28 mouse cellular contexts compared by ENCODE assay signal in genomic region chr2:6689689-6690088, GRCm38 (mm10).
A peak's percentile ranks its signal among the peaks of the same experiment; 100 is the strongest.
DNase-seq lines count a peak whose midpoint lies in the region; ATAC-seq and TF ChIP-seq lines count a peak whose summit lies in the region.
"Had no signal": no experiment of that assay in that cellular context is flagged by ENCODE, and none has a peak within 500 bp of the region (broad histone marks: within the 10 kb centered on the region; RNA-seq: fewer than 3 reads in every experiment).

No protein-coding gene starts in this region.

- no peak overlapping the region for H3K27ac ChIP-seq in cerebellum, adult 2 months (ENCODE audit: insufficient read depth, low read length)
- H3K27ac ChIP-seq: embryonic facial prominence, embryonic 10.5 days; embryonic facial prominence, embryonic 13.5 days; forebrain, embryonic 10.5 days; forebrain, embryonic 13.5 days; heart, embryonic 15.5 days; hindbrain, embryonic 14.5 days had no signal

- H3K4me1 ChIP-seq in cerebellum, adult 2 months (ENCODE audit: control insufficient read depth, insufficient read depth, low read length): peaks cover 3% of the 10 kb centered on the region
- H3K4me1 ChIP-seq: embryonic facial prominence, embryonic 10.5 days; embryonic facial prominence, embryonic 13.5 days; forebrain, embryonic 10.5 days; forebrain, embryonic 13.5 days; heart, embryonic 15.5 days had no signal

- no peak overlapping the region for H3K4me3 ChIP-seq in cerebellum, adult 2 months (replicated peaks; ENCODE audit: insufficient read depth, low read depth, low read length)
- H3K4me3 ChIP-seq: embryonic facial prominence, embryonic 10.5 days; embryonic facial prominence, embryonic 13.5 days; erythroblast, embryonic 14.5 days; forebrain, embryonic 10.5 days; forebrain, embryonic 13.5 days; heart, embryonic 12.5 days; heart, embryonic 15.5 days had no signal

- no peaks in the 10 kb centered on the region for H3K27me3 ChIP-seq in cerebellum, adult 2 months (ENCODE audit: control insufficient read depth, insufficient read depth, low read length)
- H3K27me3 ChIP-seq: CH12.LX; embryonic facial prominence, embryonic 13.5 days; forebrain, embryonic 13.5 days; heart, embryonic 12.5 days; heart, embryonic 15.5 days; Patski had no signal

- TF ChIP-seq POLR2A in cerebellum, adult 2 months (IDR thresholded peaks at IDR 0.05; ENCODE audit: borderline replicate concordance, insufficient read depth, low read length): no peak

- peak; percentile 10 for ATAC-seq in CD4-positive, CD25-positive, alpha-beta regulatory T cell, adult 4 months
- 0 out of 2 replicates have a peak, but pooled peaks have one; percentile 12 for ATAC-seq in megakaryocyte progenitor cell, adult 5-6 weeks (replicated peaks; ENCODE audit: poor library complexity)
- ATAC-seq: forebrain, embryonic 13.5 days; forebrain, embryonic 16.5 days; intestine, embryonic 16.5 days; Patski had no signal

- WGBS in cerebellum, adult 2 months: 89% methylated on average over 2 of the region's 2 CpGs

- no peak for TF ChIP-seq CTCF in cerebellum, adult 2 months (IDR thresholded peaks at IDR 0.05; ENCODE audit: borderline replicate concordance, insufficient read depth, low read depth, low read length)

- peak; percentile 45 for DNase-seq in induced T-regulatory cell, adult 2 months (ENCODE audit: low read depth)
- no peak for DNase-seq in cerebellum, adult 2 months
- no peak for DNase-seq in thymus, postnatal 0 days (ENCODE audit: low spot score)
- DNase-seq in frontal cortex, postnatal 36 days (ENCODE audit: low spot score in 2 of 2): no peak
- DNase-seq: adrenal gland, postnatal 10 days; adrenal gland, postnatal 36 days; cerebellum, adult 18-20 months; cerebellum, adult 9-11 months; cerebellum, postnatal 25 days; embryo, embryonic 11 days; gastrocnemius, postnatal 25 days; heart, adult 18-20 months; heart, postnatal 10 days; heart, postnatal 36 days had no signal
